Mouse (Mus musculus): ENCODE measurements around the gene Sf3b3. TPM values are rescaled to one million over a fixed set of nuclear protein-coding genes. Genes with fewer than 3 reads are reported as not detected.
A peak's percentile ranks its signal among the peaks of the same experiment; 100 is the strongest.

Sf3b3 gene
- polyA plus RNA-seq, 1 experiment from 2014 or later = 38.6 TPM

DNA sequence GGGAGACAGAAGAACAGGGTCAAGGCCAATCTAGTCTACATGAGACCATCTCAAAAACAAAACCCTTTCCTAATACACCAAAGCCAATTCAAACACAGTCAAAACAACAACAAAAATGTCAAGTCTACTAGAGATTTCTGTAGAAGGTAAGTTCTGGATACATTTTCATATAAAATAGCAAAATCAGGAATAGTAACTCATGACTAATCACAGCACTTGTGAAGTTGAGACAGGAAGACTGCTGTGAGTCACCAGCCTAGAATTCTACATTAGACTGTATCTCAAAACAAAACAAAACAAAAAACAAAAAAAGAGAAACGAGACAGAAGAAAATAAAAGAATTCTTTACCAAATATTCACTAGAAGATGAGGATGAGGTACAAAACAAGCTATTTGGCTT, 21.7 kb downstream of the Sf3b3 start:
- ATAC-seq (ENCODE audit: low FRiP score, low TSS enrichment) = no peak

DNA sequence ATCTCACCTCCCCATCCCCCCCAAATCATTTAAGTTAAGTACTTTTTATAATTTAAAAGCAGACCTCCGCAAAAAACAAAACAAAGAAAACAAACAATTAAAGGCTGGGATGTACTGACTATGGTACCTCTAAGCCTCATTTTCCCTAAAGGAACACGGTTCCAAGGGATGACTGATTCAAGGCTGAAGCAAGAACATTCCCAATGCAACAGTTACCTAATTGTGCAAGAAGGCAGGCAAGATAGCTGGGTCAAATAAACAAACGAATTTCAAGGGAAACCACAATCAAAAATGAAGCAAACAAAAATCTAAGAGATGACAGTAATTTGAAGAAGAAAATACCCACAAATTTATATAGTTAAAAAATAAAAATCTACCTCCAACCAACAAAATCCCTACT, 24.6 kb downstream of the Sf3b3 start:
- TF ChIP-seq CTCF (IDR thresholded peaks at IDR 0.05; ENCODE audit: low read depth) (no peak), EP300 (optimal IDR thresholded peaks at IDR 0.05) (no peak)
- WGBS = 89% methylated on average over 3 of the region's 3 CpGs
- no peak for DNase-seq (ENCODE audit: low spot score)
- Histone ChIP-seq H3K4me2 (replicated peaks; ENCODE audit: low read depth) (no peak overlapping the region), H3K27ac (replicated peaks) (no peak overlapping the region), H3K9ac (ENCODE audit: low read length) (no peak overlapping the region), H3K4me3 (ENCODE audit: low read depth, low read length) (no peak overlapping the region), H3K4me1 (replicated peaks; ENCODE audit: control insufficient read depth, insufficient read depth) (no peaks in the 10 kb centered on the region), H3K36me3 (ENCODE audit: control insufficient read depth, insufficient read depth, low read length) (peaks cover 60% of the 10 kb centered on the region), H3K9me3 (ENCODE audit: control insufficient read depth, low read length) (no peaks in the 10 kb centered on the region), H3K27me3 (ENCODE audit: control insufficient read depth, insufficient read depth, low read length) (no peaks in the 10 kb centered on the region)
- no peak for ATAC-seq (ENCODE audit: low FRiP score, low TSS enrichment)

More for the DNA sequence above, 21.7 kb downstream of the Sf3b3 start:
- no peaks in the 10 kb centered on the region for H3K27me3 ChIP-seq (ENCODE audit: control insufficient read depth, insufficient read depth, low read length)
- H3K9ac ChIP-seq (ENCODE audit: low read length) = no peak overlapping the region
- H3K27ac ChIP-seq (replicated peaks) = no peak overlapping the region
- no peak overlapping the region for H3K4me3 ChIP-seq (ENCODE audit: low read depth, low read length)
- no peak overlapping the region for H3K4me2 ChIP-seq (replicated peaks; ENCODE audit: low read depth)
- no peaks in the 10 kb centered on the region for H3K9me3 ChIP-seq (ENCODE audit: control insufficient read depth, low read length)
- DNase-seq (ENCODE audit: low spot score) = no peak
- TF ChIP-seq EP300 (optimal IDR thresholded peaks at IDR 0.05) (no peak), CTCF (IDR thresholded peaks at IDR 0.05; ENCODE audit: low read depth) (no peak)
- WGBS = 76% methylated on average over 1 of the region's 1 CpGs
- no peaks in the 10 kb centered on the region for H3K4me1 ChIP-seq (replicated peaks; ENCODE audit: control insufficient read depth, insufficient read depth)
- peaks cover 50% of the 10 kb centered on the region for H3K36me3 ChIP-seq (ENCODE audit: control insufficient read depth, insufficient read depth, low read length)

DNA sequence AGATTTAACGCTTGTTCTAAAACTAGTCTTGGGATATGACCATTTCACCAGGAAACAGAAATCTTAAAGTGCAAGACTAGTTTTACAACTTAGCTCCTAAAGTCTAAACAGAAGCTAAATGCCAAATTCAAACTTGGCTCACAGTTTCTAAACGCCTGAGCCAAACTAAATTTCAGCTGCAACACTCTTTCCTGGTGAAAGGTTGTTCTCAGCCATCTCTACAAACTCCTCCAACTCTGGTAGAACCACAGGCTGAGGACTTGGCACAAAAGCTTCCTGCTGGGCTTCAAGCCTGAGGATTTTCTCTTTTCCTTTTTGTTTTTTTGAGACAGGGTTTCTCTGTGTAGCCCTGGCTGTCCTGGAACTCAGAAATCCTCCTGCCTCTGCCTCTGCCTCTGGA, 26.3 kb downstream of the Sf3b3 start:
- DNase-seq (ENCODE audit: low spot score) (no peak), ATAC-seq (ENCODE audit: low FRiP score, low TSS enrichment) (no peak)
- Histone ChIP-seq H3K27ac (replicated peaks) (no peak overlapping the region), H3K4me1 (replicated peaks; ENCODE audit: control insufficient read depth, insufficient read depth) (no peaks in the 10 kb centered on the region), H3K4me3 (ENCODE audit: low read depth, low read length) (no peak overlapping the region), H3K9me3 (ENCODE audit: control insufficient read depth, low read length) (no peaks in the 10 kb centered on the region), H3K4me2 (replicated peaks; ENCODE audit: low read depth) (no peak overlapping the region), H3K9ac (ENCODE audit: low read length) (no peak overlapping the region), H3K27me3 (ENCODE audit: control insufficient read depth, insufficient read depth, low read length) (no peaks in the 10 kb centered on the region), H3K36me3 (ENCODE audit: control insufficient read depth, insufficient read depth, low read length) (peaks cover 62% of the 10 kb centered on the region)
- WGBS = 85% methylated on average over 2 of the region's 2 CpGs
- no peak for TF ChIP-seq CTCF (IDR thresholded peaks at IDR 0.05; ENCODE audit: low read depth)

DNA sequence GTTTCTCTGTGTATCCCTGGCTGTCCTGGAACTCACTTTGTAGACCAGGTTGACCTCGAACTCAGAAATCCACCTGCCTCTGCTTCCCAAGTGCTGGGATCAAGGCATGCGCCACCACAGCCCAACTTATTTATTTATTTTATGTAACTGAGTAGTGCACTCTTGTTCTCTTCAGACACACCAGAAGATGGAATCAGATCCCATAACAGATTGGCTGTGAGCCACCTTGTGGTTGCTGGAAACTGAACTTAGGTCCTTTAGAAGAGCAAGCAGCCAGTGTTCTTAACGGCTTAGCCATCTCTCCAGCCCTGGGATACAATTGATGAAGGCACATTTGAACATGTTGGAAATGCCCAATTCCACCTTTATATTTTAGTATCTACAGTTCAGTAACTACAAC, 28.0 kb downstream of the Sf3b3 start:
- TF ChIP-seq EP300 (optimal IDR thresholded peaks at IDR 0.05) (no peak), CTCF (IDR thresholded peaks at IDR 0.05; ENCODE audit: low read depth) (peak; percentile 47)
- no peak for ATAC-seq (ENCODE audit: low FRiP score, low TSS enrichment)
- Histone ChIP-seq H3K9me3 (ENCODE audit: control insufficient read depth, low read length) (no peaks in the 10 kb centered on the region), H3K9ac (ENCODE audit: low read length) (no peak overlapping the region), H3K36me3 (ENCODE audit: control insufficient read depth, insufficient read depth, low read length) (peaks cover 58% of the 10 kb centered on the region), H3K4me2 (replicated peaks; ENCODE audit: low read depth) (no peak overlapping the region), H3K27ac (replicated peaks) (no peak overlapping the region), H3K4me3 (ENCODE audit: low read depth, low read length) (no peak overlapping the region), H3K27me3 (ENCODE audit: control insufficient read depth, insufficient read depth, low read length) (no peaks in the 10 kb centered on the region), H3K4me1 (replicated peaks; ENCODE audit: control insufficient read depth, insufficient read depth) (no peaks in the 10 kb centered on the region)
- WGBS = 75% methylated on average over 3 of the region's 3 CpGs
- no peak for DNase-seq (ENCODE audit: low spot score)

DNA sequence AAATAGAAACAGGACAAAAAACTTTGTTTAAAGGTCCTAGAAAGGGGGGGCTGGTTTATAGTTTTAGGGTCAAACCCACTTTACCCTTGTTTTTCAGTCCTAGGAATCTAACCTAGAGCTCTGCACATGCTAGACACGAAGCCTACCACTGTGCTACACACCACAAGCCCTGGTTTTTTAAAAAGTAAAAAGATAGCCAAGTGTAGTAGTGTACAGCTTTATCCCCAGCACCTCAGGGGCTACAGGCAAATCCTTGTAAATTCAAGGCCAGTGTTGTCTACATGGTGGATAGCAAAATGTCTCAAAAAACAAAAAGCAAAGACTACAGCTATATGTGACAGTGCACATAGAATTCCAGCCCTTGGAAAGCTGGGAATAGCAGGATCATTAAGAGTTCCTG, 29.6 kb downstream of the Sf3b3 start:
- TF ChIP-seq EP300 (optimal IDR thresholded peaks at IDR 0.05) (no peak), CTCF (IDR thresholded peaks at IDR 0.05; ENCODE audit: low read depth) (no peak)
- no peaks in the 10 kb centered on the region for H3K9me3 ChIP-seq (ENCODE audit: control insufficient read depth, low read length)
- no peak overlapping the region for H3K9ac ChIP-seq (ENCODE audit: low read length)
- H3K27me3 ChIP-seq (ENCODE audit: control insufficient read depth, insufficient read depth, low read length) = no peaks in the 10 kb centered on the region
- DNase-seq (ENCODE audit: low spot score) (no peak), ATAC-seq (ENCODE audit: low FRiP score, low TSS enrichment) (no peak)
- no peaks in the 10 kb centered on the region for H3K4me1 ChIP-seq (replicated peaks; ENCODE audit: control insufficient read depth, insufficient read depth)
- WGBS = 94% methylated on average over 1 of the region's 1 CpGs
- peaks cover 63% of the 10 kb centered on the region for H3K36me3 ChIP-seq (ENCODE audit: control insufficient read depth, insufficient read depth, low read length)
- no peak overlapping the region for H3K4me3 ChIP-seq (ENCODE audit: low read depth, low read length)
- H3K27ac ChIP-seq (replicated peaks) = no peak overlapping the region
- no peak overlapping the region for H3K4me2 ChIP-seq (replicated peaks; ENCODE audit: low read depth)

DNA sequence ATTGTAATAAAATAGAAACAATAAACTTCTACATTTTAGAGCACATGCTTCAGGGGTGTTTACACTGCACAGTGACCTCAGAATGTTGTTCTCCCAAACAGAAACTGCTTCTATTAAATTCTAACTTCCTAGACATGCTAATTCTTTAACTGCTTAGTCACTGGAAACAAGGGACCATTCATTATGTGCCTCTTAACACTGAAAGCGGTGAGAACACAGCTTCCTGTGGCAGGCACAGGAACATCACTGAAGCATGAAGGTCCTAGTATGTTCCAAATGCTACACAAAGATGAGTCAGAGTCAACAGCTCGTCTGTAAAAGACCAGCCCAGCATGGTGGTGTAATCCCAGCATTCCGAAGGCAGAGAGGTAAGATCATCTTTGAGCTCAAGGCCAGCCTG, 31.3 kb downstream of the Sf3b3 start:
- TF ChIP-seq CTCF (IDR thresholded peaks at IDR 0.05; ENCODE audit: low read depth) = no peak
- TF ChIP-seq EP300 (optimal IDR thresholded peaks at IDR 0.05) = no peak
- no peak overlapping the region for H3K4me3 ChIP-seq (ENCODE audit: low read depth, low read length)
- no peak overlapping the region for H3K9ac ChIP-seq (ENCODE audit: low read length)
- H3K9me3 ChIP-seq (ENCODE audit: control insufficient read depth, low read length) = no peaks in the 10 kb centered on the region
- WGBS = 66% methylated on average over 3 of the region's 3 CpGs
- ATAC-seq (ENCODE audit: low FRiP score, low TSS enrichment) = no peak
- no peak overlapping the region for H3K4me2 ChIP-seq (replicated peaks; ENCODE audit: low read depth)
- no peaks in the 10 kb centered on the region for H3K4me1 ChIP-seq (replicated peaks; ENCODE audit: control insufficient read depth, insufficient read depth)
- peaks cover 64% of the 10 kb centered on the region for H3K36me3 ChIP-seq (ENCODE audit: control insufficient read depth, insufficient read depth, low read length)
- H3K27me3 ChIP-seq (ENCODE audit: control insufficient read depth, insufficient read depth, low read length) = no peaks in the 10 kb centered on the region
- no peak overlapping the region for H3K27ac ChIP-seq (replicated peaks)
- no peak for DNase-seq (ENCODE audit: low spot score)

Measured in stomach, postnatal 0 days (tissue).